Mouse (Mus musculus) urinary bladder, adult 18-20 months (tissue): ENCODE results near the gene Mnd1.

Experiments
- DNase-seq, 2 experiments: peaks; one replicate each; pipeline ENCODE4 v3.0.0; 2022; ENCODE audit warnings: low spot score in 2 of 2, mixed read lengths in 2 of 2

Mnd1 gene

DNA sequence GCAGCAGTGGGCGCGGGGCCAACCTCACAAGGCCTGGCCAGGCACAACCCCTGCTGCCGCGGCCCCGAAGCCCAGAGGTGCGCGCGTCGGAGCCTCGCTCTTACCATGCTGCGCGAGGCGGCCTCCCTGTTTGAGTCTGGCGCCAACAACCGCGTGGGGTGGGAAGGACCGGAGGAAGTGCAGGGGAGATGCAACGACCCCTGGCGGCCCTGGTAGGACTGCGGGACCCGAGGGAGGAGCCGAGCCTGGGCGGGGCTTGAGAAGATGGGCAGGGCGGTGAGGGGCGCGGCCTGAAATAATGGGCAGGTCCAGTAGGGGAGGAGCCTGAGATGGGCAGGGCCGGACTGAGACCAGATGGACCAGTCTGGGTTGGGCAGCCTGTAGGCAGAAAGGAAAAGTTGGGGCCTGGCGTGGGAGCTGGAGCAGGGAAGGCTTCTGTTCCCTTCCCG lies at the start of gene Mnd1:
Gene Mnd1 (minus strand): TSS at position 229 of the 449 bp plus-strand sequence.
- peak; percentile 98 for DNase-seq

DNA sequence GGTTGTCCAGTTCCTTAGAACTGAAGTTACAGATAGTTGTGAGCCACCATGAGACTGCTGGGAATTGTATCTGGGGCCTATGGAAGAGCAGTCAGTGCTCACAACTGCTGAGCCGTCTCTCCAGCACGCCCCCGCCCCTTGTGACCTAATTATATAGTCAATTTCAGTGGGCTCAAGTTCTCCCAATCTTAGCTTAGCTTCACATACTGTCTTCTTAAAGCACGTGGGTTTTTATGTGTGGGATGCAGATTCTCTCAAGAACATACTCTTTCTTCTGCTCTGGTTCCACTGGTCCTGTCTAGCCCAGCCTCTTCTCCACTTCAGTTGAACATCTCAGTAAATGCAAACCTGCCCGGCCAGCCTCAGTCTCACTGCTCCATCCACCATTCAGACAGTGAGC lies 49.1 kb upstream of the Mnd1 start:
- DNase-seq, result no peak

DNA sequence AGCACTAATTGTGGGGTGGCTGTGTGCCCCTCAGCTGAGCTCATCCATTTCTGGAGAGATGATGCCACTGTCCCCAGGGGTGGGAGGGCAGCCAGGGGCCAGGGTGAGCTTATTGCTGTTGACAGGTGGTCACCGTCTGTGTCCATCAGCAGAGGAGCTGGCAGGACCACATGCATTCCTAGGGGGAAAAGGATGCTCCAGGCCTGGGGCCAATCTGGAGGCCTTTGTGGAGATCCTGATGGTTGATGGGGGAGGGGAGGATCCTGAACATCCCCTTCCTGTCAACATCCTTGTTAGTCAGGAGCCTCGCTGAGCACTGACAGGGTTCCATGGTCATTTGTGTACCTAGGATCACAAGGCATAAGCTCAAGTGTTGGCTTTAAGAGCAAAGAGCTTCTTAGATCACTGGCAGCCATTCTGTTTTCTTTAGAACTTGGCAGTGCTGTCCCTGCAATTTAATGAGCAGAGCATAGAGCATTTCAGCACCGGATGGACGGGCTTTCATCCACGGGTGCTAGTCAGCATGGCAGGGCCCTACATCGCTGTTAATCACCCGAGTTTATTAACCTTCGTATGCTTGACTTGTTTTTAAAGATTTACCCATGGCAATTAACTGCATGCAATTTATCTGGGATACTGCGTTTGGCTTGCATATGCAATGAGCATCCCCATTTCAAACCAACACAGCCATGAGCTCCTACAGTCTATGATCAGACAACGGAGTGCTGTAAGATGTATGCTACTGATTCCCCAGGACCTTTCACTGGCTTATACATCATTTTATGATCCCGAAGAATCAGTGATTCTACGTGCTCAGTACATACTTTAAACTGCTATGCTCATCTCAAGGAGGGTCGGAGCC lies 45.2 kb upstream of the Mnd1 start:
- DNase-seq, result no peak

DNA sequence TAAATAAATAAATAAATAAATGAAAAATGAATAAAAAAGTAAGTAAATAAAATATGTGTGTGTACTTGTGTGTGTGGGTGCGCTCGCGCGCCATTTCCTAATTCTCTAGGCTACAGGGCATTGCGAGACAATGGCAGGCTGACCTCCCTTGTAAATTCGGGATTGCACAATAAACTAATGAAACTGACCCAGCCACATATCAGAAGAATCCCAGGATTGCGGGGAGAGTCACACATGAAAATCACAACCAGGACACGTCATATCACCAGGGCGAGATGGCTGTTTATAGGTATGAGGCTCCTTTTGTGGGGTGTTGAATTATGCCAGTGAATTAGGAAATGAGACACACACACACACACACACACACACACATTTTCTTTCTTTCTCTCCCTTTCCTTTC lies 43.9 kb upstream of the Mnd1 start:
- no peak for DNase-seq

DNA sequence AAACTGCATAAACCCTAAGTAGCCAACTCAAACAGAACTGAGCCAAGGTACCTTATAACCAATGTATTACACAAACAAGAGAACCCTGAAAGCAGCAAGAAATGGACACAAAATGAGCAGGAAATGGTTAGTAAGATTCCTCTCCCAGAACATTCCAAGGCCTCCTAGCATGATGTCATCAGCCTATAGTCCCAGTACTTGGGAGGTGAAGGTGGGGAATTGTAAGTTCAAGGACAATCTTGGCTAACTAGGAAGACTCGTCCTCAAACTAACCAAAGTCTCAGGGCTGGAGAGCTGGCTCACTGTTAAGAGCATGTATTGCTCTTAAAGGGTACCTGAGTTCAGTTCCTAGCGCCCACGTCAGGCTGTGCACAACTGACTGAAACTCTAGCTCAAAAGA lies 42.6 kb upstream of the Mnd1 start:
- no peak for DNase-seq

DNA sequence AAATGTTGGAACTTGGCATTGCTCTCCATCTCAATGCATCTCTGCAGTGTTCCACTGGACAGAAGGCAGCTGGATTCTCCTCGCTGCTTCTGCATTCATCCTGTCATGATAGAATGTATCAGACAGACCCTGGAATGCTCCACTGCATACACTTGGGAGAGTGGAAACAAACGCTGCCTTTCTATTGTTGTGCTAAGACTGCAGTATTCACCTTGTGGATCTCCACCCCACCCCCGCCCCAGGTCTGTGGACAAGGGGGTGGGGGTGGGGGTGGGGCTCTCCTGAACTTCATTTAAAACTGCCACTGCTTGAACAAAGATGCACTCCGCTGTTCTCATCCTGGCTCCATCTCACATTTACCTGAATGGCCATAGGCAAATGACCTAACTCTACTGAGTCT lies 38.3 kb upstream of the Mnd1 start:
- no peak for DNase-seq

DNA sequence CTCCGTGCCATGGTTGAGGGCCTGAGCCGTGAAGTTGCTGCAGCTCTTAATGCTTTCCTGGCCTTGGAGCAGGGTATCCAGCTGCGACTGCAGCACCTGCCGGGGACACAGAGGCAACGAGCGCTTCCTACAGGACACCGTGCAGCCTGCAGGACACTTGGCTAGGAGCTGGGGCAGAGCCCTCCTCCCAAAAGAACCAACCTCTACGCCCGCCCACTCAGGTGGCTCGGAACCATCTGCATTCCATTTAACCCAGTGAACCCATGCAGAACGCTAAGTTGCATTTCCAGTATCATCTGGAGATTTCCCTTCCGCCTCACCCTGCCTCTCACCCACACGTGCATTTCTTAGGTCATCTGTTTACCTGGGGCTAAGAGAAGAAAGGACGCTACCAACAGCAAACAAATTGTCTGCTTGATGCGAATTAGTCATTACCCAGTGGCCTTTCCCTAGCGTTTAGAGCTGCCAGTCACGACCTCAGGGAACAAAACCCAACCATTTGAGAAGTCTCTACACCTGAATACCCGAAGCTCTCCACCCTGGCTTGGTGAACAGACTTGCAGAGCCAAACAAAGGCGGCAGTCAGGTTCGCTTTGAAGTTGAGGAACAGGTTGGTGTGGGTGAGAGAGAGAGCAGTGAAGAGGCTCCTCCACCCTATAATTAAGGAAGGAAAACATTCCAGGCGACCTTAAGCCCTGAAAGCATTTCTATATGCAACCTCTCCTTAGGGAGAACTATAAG lies 35.7 kb upstream of the Mnd1 start:
- DNase-seq, result peak; percentile 36 to 37

DNA sequence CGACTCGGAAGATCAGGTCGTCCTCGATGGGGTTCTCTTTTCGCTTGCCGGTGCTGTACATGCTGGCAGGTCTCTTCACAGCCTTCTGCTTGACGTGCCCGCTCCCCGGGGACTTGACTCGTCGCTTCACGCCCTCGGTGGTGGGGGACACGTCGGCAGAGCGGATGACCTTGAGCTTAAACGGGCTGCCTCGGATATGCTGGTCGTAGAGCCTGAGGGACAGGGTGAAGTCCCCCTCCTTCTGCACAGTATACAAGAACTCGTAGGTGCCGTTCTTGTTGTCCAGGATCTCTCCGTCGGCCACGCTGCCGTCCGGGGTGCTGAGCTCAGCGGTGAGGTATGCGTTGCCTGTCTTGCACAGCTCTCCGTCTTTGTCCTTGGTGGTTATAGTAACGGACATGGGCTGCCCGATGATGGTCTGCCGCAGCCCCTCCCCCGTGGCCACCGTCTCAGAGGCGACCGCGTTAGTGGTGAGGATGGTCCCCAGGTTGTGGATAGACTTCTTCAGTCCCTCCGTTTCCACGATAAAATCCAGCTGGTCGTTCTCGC lies 35.0 kb upstream of the Mnd1 start:
- DNase-seq, result no peak

DNA sequence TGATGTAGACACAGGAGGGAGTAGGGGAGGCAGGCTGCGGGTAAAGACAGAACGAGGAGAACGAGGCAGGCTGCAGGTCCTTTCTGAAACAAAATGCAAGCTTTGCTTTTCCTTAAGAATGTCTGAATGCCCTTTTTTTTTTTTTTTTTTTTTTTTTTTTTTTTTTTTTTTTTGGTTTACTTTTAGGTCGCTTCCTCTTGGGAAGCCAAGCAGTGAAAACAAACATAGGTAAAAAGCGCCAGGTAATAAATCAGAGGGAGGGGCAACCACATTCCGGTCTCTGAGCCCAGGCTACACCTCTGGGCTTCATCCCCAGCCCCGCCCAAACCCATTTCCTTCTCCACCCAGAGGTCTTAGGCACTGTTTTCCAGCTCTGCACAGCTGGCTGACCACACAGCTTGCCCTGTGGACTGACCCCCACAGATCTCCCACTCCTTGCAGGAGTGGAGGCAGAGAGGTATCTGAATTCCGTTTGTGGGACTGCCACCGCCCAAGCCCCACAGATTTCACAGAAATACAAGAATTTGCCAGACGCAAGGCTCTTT lies 34.1 kb upstream of the Mnd1 start:
- no peak for DNase-seq

DNA sequence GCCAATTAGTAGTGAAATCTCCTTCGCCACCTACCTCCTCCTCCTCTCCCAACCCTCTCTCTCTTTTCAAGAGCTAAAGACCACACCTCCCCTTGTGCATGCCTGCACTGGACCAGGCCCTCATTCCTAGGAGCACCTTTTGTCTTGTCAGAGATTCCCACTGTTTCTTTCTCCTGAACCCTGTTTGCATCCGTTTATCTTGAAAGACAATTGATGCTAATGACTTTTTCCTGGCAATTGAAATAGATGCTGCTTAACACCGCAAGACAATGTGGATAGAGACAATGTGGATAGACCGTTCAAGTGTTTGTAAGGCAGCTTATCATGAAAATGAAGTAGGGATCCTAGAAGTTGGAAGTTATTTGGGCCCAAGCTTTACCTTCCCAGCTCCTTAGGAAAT lies 26.1 kb upstream of the Mnd1 start:
- DNase-seq, result no peak

DNA sequence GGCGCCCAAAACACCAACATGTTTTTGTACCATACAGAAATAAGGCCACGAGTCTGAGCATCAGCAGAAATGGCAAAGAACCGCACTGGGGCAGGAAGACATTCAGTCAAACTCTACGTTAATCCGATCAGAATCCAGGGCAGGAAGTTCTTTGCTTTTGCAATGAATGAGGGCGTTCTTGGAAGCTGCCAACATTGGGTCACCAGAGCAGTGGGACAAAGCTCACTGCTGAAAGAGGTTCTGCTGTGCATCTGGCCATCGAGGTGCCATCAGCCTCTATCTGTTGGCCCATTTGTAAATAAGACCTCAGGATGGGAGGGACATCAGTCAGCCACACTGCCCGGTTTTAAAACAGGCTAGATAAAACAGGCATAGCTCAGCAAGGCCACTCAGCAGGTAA lies 25.5 kb upstream of the Mnd1 start:
- no peak for DNase-seq

DNA sequence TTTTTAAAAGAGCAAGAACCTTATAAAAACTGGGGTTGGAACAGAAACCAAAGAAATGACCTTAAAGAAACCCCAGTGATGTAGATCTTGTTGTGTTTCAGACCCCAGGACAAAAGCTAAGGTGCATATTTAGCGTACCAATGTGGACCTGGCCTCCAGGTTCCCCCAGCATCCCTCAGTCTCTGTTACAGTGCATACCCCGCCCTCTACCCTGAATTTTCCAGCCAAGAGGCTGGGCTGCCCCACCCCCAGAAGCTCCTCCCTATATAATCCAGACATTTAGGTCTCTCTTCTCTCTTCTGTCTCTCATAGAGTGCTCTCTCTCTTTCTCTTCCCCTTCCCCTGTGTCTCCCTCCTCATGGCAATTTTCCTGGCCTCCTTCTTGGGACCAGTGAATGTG lies 24.7 kb upstream of the Mnd1 start:
- DNase-seq, result no peak

DNA sequence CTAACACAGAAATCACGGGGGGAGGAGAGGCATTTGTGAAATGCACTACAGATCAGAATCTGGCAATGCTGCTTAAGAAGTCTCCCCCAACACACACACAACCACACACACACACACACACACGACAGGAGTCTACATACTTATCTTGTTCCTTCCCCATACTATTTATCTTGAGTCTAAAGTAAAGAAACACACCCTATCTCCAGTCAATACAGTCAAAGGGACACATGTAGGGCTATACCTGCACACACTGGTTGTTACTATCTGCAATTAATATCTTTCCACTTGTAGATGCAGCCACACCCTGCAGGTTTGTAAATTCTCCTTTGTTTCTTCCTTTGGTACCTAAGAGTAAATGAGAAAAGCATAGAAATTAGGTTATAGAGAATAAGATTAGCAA lies 22.2 kb upstream of the Mnd1 start:
- no peak for DNase-seq

DNA sequence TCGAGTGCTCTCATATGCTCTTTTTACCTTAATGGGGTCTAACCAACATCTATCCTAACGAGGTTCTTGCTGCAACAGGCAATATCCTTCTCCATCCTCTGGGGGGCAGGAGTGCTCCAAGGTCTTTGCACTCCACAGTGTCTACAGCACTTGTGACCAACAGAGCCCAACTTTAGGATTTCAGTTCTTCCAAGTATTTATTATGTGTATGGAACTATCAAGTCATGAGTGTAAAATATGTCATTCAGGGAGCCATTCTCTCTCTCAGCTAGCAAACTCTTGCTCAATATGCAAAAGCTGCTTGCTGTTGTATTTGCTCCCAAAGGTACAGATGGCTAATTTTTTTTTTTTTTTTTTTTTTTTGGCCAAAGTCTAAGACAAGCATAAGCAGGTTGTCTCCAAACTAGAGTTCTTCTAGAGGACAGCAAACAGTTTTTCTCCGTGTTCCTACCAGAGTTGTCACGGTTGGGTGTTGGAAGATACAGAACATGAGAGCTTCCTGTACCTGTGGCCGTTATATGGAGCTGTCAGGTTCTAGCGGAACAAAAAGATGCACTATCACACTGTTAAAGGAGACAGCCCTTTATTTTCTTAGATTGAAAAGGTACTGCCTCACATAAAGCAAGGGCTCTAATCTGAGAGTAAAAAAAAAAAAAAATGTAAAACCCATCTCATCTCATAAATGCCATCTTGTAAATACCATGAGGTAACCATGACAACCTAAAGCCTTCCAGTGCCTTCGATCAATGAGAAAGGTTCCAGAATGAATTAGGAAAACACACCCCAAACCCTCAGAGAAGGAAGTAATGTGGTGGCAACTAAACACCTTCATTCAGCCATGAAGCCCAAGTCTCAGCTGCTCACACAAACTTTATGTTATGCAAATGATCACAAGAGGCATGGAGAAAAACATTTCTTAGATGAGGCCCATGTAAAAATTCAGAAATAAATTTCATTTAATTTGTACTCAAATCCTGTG lies 20.0 kb upstream of the Mnd1 start:
- peak; percentile 34 to 37 for DNase-seq

DNA sequence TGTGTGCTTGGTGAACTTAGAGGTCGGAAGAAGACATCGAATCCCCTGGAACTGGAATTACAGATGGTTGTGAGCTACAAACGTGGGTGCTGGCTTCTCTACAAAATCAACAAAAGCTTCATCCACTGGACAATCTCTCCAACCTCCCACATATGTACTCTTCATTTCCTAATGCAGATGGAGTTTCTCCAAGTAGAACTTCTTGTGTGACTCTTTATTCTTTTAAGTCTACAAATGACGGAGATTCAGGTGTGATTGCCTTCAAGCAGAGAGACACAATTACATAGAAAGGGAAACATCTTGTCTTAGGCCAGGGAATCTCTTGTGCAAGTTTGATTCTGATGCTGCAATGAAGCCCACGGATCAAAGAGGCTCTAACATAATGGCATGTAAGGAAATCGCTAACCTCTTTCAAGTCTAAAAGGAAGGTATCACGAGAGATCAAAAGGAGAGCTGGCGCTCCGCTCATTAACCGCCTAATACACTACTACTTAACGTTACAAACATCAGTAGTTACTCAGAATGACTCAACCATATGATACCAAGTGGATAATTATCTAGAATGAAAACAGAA lies 18.1 kb upstream of the Mnd1 start, which contains the start of gene Gm6525:
Gene Gm6525 (plus strand): TSS at position 524 of the 574 bp plus-strand sequence.
- DNase-seq, result no peak

DNA sequence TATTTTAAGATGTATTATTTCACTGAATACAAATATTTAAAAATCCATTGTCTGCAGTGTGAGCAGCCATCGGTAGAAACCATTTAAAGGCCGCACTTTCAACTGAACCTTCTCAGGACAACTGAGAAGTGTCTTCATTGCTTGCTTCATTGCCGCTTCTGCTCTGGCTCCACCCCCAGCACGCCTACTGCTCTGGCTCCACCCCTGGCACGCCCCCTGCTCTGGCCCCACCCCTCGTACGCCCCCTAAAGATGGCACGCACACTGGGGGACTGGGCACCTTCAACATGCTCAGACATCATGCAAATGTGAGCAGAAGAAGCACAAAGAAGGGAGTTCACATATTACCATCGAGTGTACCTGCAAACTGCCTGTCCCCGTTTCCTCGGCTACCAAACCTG lies 16.8 kb upstream of the Mnd1 start:
- DNase-seq, result no peak

DNA sequence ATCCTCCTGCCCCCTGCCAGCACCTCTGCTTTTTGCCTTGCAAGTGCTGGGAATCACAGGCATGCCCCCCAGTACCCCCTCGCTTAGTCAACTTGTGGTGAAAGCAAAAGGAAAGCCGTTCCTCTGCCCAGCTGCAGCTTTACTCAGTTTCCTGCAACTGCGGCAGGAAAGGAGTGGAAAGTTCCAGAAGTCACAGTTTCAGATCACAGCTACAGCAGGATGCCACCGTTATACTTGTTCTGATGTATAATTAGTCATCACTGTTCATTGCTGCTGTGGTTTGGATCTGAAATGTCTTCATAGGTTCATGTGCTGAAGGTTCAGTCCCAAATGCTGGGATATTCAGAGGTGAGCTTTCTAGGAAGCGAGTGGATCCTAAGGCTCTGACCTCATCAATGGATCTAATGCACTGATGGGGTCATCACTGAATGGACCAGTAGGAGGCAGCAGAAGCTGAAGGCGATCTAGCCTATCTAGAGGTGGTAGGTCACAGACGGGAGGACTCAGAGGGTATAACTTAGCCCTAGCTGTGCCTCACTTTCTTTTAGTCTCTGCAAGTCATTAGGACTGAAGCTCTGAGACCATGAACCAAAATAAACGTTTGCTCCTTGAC lies 13.9 kb upstream of the Mnd1 start:
- no peak for DNase-seq

DNA sequence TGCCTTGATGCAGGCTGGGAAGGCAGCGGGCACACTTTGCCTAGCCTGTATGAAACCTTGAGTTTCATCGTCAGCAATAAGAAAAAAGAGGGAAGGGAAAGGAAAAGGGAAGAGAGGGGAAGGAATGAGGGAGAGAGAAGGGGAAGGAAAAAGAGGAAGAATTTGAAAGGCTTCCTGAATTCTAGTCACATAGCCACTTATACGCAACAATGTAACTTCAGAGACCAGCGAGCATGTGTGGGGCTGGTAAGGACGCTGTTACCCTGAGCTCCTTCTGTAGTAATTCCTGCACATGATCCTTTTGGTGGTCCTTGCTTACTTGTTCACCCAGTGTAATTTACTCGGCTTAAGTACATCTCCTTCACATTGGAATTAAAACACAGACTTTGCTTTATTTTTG lies 13.4 kb upstream of the Mnd1 start:
- no peak for DNase-seq

DNA sequence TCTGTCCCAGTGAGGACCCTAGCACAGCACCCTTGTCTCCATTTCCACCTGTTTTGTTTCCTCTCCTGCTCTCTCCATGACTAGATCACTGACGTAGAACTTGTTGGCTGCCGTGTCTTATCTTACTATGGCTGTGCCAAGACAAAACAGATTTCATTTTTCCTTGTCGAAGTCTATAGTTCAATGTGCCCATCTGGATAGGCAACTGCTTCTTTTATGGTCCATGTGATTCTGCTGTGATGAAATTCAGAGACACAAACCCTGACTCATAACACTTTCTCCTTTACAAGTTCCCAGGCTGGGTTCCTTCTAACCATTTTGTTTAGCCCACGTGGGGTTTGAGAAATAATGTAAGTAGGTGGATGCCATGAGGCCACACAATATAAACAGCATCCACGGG lies 10.5 kb upstream of the Mnd1 start:
- no peak for DNase-seq

DNA sequence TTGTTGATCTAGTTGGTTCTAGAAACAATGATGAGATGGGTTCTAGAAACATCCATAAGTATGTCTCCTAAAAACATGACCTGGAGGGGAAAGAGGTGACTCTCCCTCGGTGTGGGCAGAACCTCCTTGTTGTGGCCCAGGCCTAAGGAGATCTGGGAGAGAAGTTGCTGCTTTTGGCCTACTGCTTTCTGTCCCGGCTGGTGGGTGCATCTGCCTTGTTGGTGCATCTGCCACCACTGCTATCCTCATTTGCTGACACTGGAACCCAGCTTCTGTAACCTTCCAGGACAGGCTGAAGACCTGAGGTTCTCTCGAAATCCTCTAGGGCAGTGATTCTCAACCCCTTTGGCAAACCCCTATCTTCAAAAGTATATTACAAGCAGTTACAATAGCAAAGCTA lies 9.8 kb upstream of the Mnd1 start:
- DNase-seq, result no peak
